Mouse (Mus musculus) heart, adult 8-10 months (tissue): ENCODE measurements around the gene Zmynd12. TPM values are rescaled to one million over a fixed set of nuclear protein-coding genes. Genes with fewer than 3 reads are reported as not detected.

ENCODE experiments used
- DNase-seq: peaks from one replicate; pipeline ENCODE4 v3.0.0; 2022; ENCODE audit warnings: low spot score
- total RNA-seq, 4 experiments: library from RNA; stranded (reverse); gene quantifications; 2 replicates each; pipeline ENCODE4 v1.2.4; 2022

Zmynd12 gene
- total RNA-seq, 4 experiments from 2014 or later, result not detected

GRCm38 (mm10) chr4:119512731-119513141 lies 90.1 kb downstream of the Zmynd12 start:
- peak; percentile 3 for DNase-seq

Other genes with a start within 250 kb of the Zmynd12 start
- gene Zfp691, start 248.6 kb upstream of the Zmynd12 start, total RNA-seq, result 10 to 100 TPM; 19.3 to 23.9 (median 22.6) TPM
- under 1 TPM in 1 of 4 experiments, not detected in 3; 0.17 TPM for gene Ermap, start 232.8 kb upstream of the Zmynd12 start, total RNA-seq
- 10 to 100 TPM; 14.8 to 17.5 (median 15.8) TPM for gene Svbp, start 227.5 kb upstream of the Zmynd12 start, total RNA-seq
- not detected for gene Tmem269, start 204.6 kb upstream of the Zmynd12 start, total RNA-seq
- 10 to 100 TPM; 15.8 to 26.5 (median 22.3) TPM for gene AU022252, start 190.1 kb upstream of the Zmynd12 start, total RNA-seq
- gene P3h1, start 189.9 kb upstream of the Zmynd12 start, total RNA-seq, result 10 to 100 TPM in 2 of 4 experiments, 1 to 10 TPM in 2; 9.1 to 10.8 (median 10.3) TPM
- gene Cldn19, start 167.4 kb upstream of the Zmynd12 start, total RNA-seq, result not detected
- gene Ybx1, start 128.2 kb upstream of the Zmynd12 start, total RNA-seq, result 100 to 1,000 TPM; 675 to 878 (median 780) TPM
- gene Ppih, start 102.3 kb upstream of the Zmynd12 start, total RNA-seq, result 10 to 100 TPM in 2 of 4 experiments, 1 to 10 TPM in 2; 7.8 to 11.9 (median 9.5) TPM
- 1 to 10 TPM in 1 of 4 experiments, under 1 TPM in 2, not detected in 1; 0.19 to 1.3 (median 0.44) TPM for gene Ccdc30, start 7.3 kb upstream of the Zmynd12 start, total RNA-seq
- 10 to 100 TPM in 3 of 4 experiments, 1 to 10 TPM in 1; 6.2 to 13.3 (median 11.9) TPM for gene Ppcs, start 394 bp upstream of the Zmynd12 start, total RNA-seq
- 1 to 10 TPM in 1 of 4 experiments, under 1 TPM in 3; 0.38 to 1.1 (median 0.72) TPM for gene Rimkla, start 69.8 kb downstream of the Zmynd12 start, total RNA-seq
- gene Foxj3, start 114.2 kb downstream of the Zmynd12 start, total RNA-seq, result 10 to 100 TPM; 29.3 to 31.3 (median 29.7) TPM
- 1 to 10 TPM; 3.6 to 6.7 (median 5.8) TPM for gene Frg2f1, start 116.7 kb downstream of the Zmynd12 start, total RNA-seq
- not detected for gene Guca2a, start 214.9 kb downstream of the Zmynd12 start, total RNA-seq
- under 1 TPM in 2 of 4 experiments, not detected in 2; 0.49 to 0.75 TPM for gene Guca2b, start 236.1 kb downstream of the Zmynd12 start, total RNA-seq